ENCODE assay signal across 25 mouse cellular contexts in genomic region chr3:6681411-6681810, GRCm38 (mm10).
"Had no signal": no experiment of that assay in that cellular context is flagged by ENCODE, and none has a peak within 500 bp of the region (broad histone marks: within the 10 kb centered on the region; RNA-seq: fewer than 3 reads in every experiment).

No protein-coding gene starts in this region.

- H3K36me3 ChIP-seq: embryonic facial prominence, embryonic 10.5 days; embryonic facial prominence, embryonic 12.5 days; embryonic facial prominence, embryonic 13.5 days; embryonic facial prominence, embryonic 15.5 days; forebrain, embryonic 10.5 days; forebrain, embryonic 12.5 days; forebrain, embryonic 15.5 days had no signal

- H3K27ac ChIP-seq: embryonic facial prominence, embryonic 10.5 days; embryonic facial prominence, embryonic 12.5 days; embryonic facial prominence, embryonic 13.5 days; embryonic facial prominence, embryonic 15.5 days; forebrain, embryonic 10.5 days; forebrain, embryonic 12.5 days; forebrain, embryonic 13.5 days; forebrain, embryonic 15.5 days; gastrocnemius, adult 2 months; heart, adult 2 months had no signal

- H3K9me3 ChIP-seq: embryonic facial prominence, embryonic 10.5 days; embryonic facial prominence, embryonic 12.5 days; embryonic facial prominence, embryonic 13.5 days; embryonic facial prominence, embryonic 15.5 days; forebrain, embryonic 10.5 days; forebrain, embryonic 12.5 days; forebrain, embryonic 13.5 days; forebrain, embryonic 15.5 days had no signal

- H3K4me3 ChIP-seq: embryonic facial prominence, embryonic 10.5 days; embryonic facial prominence, embryonic 12.5 days; embryonic facial prominence, embryonic 13.5 days; embryonic facial prominence, embryonic 15.5 days; erythroblast, embryonic 14.5 days; forebrain, embryonic 10.5 days; forebrain, embryonic 12.5 days; forebrain, embryonic 13.5 days; forebrain, embryonic 15.5 days; gastrocnemius, adult 2 months; heart, adult 2 months had no signal

- H3K27me3 ChIP-seq: embryonic facial prominence, embryonic 12.5 days; embryonic facial prominence, embryonic 13.5 days; embryonic facial prominence, embryonic 15.5 days; forebrain, embryonic 12.5 days; forebrain, embryonic 13.5 days; forebrain, embryonic 15.5 days had no signal

- H3K9ac ChIP-seq: embryonic facial prominence, embryonic 12.5 days; embryonic facial prominence, embryonic 13.5 days; embryonic facial prominence, embryonic 15.5 days; forebrain, embryonic 12.5 days; forebrain, embryonic 13.5 days; forebrain, embryonic 15.5 days; forebrain, postnatal 0 days had no signal

- DNase-seq: cerebellum, adult 9-10 months; cerebellum, adult 9-11 months; cerebellum, postnatal 10 days; cerebellum, postnatal 14 days; cerebellum, postnatal 25 days; cerebellum, postnatal 36 days; embryo, embryonic 11 days; forebrain, postnatal 0 days; gastrocnemius, adult 2 months; gastrocnemius, postnatal 10 days; gastrocnemius, postnatal 14 days; gastrocnemius, postnatal 25 days; gastrocnemius, postnatal 36 days; heart, adult 11 months; heart, adult 18-20 months; heart, adult 2 months had no signal

- H3K4me1 ChIP-seq: embryonic facial prominence, embryonic 10.5 days; embryonic facial prominence, embryonic 12.5 days; embryonic facial prominence, embryonic 13.5 days; embryonic facial prominence, embryonic 15.5 days; forebrain, embryonic 10.5 days; forebrain, embryonic 12.5 days; forebrain, embryonic 13.5 days; forebrain, embryonic 15.5 days had no signal
